22 mouse cellular contexts compared by ENCODE assay signal in the genomic region with DNA sequence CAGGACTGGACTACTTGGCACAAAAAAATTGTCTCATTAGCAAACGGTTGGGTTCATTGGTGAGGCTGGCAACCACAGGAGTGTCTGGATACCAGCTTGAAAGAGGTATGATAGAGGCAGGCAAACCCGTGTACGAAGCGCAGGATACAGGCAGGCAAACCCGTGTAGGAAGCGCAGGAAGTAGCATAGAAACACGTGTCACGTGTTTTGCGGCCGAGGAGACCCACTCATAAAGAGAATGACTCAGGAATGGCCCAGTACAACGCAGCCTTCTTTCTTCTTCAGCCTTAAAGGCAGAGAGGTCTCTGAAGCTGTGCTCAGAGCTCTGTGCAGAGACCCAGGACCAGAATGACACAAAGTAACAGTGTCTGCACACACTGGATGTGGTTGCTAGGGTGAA.
"Had no signal": no experiment of that assay in that cellular context is flagged by ENCODE, and none has a peak within 500 bp of the region (broad histone marks: within the 10 kb centered on the region; RNA-seq: fewer than 3 reads in every experiment).

No protein-coding gene starts in this region.

- H3K9ac ChIP-seq: intestine, embryonic 15.5 days; kidney, embryonic 15.5 days; limb, embryonic 13.5 days; liver, embryonic 12.5 days; liver, embryonic 15.5 days; lung, embryonic 15.5 days; midbrain, embryonic 12.5 days; midbrain, embryonic 15.5 days; neural tube, embryonic 13.5 days had no signal

- H3K4me3 ChIP-seq: intestine, embryonic 15.5 days; kidney, embryonic 15.5 days; limb, embryonic 10.5 days; limb, embryonic 13.5 days; liver, embryonic 12.5 days; liver, embryonic 15.5 days; lung, embryonic 15.5 days; midbrain, embryonic 12.5 days; midbrain, embryonic 15.5 days; myocyte; neural tube, embryonic 13.5 days had no signal

- H3K36me3 ChIP-seq: intestine, embryonic 15.5 days; kidney, embryonic 15.5 days; limb, embryonic 10.5 days; limb, embryonic 13.5 days; liver, embryonic 12.5 days; liver, embryonic 15.5 days; lung, embryonic 15.5 days; midbrain, embryonic 12.5 days; midbrain, embryonic 15.5 days; neural tube, embryonic 13.5 days had no signal

- H3K27ac ChIP-seq: intestine, embryonic 15.5 days; kidney, embryonic 15.5 days; limb, embryonic 10.5 days; limb, embryonic 13.5 days; liver, embryonic 12.5 days; liver, embryonic 15.5 days; lung, embryonic 15.5 days; midbrain, embryonic 12.5 days; midbrain, embryonic 15.5 days; neural tube, embryonic 13.5 days had no signal

- H3K27me3 ChIP-seq: intestine, embryonic 15.5 days; kidney, embryonic 15.5 days; limb, embryonic 13.5 days; liver, embryonic 12.5 days; liver, embryonic 15.5 days; lung, embryonic 15.5 days; midbrain, embryonic 12.5 days; midbrain, embryonic 15.5 days; neural tube, embryonic 13.5 days had no signal

- DNase-seq: kidney, adult 11 months; kidney, adult 8-10 months; kidney, postnatal 14 days; kidney, postnatal 4 days; layer of hippocampus, postnatal 36 days; liver; lung, adult 18-20 months; lung, postnatal 14 days; lung, postnatal 4 days; thymus, adult 2 months; thymus, postnatal 4 days had no signal

- H3K4me1 ChIP-seq: limb, embryonic 10.5 days; limb, embryonic 13.5 days; liver, embryonic 12.5 days; liver, embryonic 15.5 days; midbrain, embryonic 12.5 days; midbrain, embryonic 15.5 days; neural tube, embryonic 13.5 days had no signal

- ATAC-seq: intestine, embryonic 15.5 days; liver, embryonic 12.5 days; midbrain, embryonic 15.5 days had no signal

- H3K4me2 ChIP-seq: intestine, embryonic 15.5 days; kidney, embryonic 15.5 days; limb, embryonic 13.5 days; liver, embryonic 12.5 days; liver, embryonic 15.5 days; lung, embryonic 15.5 days; midbrain, embryonic 12.5 days; midbrain, embryonic 15.5 days; neural tube, embryonic 13.5 days had no signal

- H3K9me3 ChIP-seq: intestine, embryonic 15.5 days; kidney, embryonic 15.5 days; limb, embryonic 10.5 days; limb, embryonic 13.5 days; liver, embryonic 12.5 days; liver, embryonic 15.5 days; lung, embryonic 15.5 days; midbrain, embryonic 12.5 days; midbrain, embryonic 15.5 days; neural tube, embryonic 13.5 days had no signal
